Mouse (Mus musculus) spleen, embryonic (tissue): ENCODE data around the gene Dnajc19.
"Not testable (repeated sequence)": the region's sequence is repeated elsewhere in the genome, so short reads cannot be mapped to it uniquely, and the experiment has no call there.

ENCODE experiments used
- CTCF ChIA-PET: fragments of 350-600 bp; sonication (Branson Sonifier 250); formaldehyde crosslinking; loops from one replicate; lab custom pipeline; 2022; lab: Charles Lee

Dnajc19 gene

DNA sequence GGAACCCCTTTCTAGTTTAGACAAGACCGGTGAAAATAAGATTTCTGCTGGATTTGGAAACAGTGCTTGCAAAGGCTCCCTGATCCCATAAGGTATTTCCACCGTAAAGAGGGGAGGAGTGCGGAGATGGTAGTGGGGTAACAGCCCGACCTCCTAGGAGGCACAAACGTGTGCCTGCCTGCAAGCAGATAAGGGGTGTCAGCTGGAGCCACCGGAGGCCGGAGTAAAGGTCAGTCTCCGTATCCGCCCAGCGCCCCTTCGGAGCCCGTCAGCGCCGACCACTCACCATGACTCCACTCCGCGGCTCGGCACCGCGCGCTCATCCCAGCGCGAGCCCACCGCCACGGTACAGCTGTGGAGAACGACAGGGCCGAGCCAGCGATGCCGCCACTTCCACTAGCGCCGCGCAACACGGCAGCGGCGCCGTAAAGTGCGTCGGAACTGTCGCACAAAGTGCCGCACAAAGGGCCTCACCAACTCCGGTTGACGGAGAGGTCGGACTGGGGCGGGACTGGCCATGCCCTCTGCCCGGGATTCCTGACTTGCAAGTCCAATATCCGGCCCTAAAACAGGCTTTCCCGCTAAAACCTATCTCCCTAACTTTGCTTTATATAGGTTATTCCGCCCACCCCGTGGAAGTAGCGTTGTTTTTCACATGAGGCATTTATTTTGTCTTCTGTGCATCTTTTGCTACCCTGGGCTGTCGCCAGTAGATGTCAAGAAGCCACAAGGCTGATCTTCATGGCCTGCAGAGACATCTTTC lies at the start of gene Dnajc19:
Gene Dnajc19, minus strand, starts transcription at position 422 of the 763 bp plus-strand sequence.
- CTCF ChIA-PET = no interaction called here

DNA sequence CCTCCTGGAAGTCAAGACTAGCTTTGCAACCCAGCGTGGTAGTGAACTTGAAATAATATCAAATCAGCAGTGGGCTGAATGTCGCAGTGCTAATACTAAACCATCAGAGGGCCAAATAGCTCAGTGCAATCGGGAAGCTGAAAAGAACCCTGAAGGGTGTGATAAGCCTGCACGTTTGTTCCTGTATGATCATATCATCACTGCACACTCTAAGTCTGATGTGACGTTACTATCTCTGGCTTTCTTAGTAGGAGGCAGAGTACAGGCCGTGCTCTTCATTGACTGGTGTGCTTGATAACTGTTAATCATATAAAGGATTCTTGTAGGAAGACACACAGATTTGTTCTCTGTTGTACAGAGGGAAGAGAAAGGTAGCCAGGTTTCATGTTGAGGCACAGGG lies 48.8 kb upstream of the Dnajc19 start:
- CTCF ChIA-PET = no interaction called here

DNA sequence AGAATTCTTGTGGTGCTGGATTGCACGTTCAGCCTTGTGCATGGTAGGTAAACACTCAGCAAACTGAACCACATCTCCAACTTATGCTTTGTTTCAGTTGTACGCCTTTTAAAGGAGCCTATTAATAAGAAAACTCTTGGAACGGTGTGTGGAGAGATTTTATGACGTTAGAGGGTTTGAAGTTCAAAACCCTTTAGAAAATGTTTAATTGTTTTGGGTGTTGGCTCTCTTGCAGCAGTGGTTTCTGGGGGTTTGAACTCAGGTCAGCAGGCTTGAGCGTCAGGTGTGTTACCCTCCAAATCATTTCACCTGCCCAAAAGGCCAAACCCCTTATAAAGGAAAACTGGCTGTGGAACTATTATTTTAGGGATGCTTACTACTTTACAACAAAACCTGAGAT lies 40.2 kb upstream of the Dnajc19 start:
- CTCF ChIA-PET = no interaction called here

DNA sequence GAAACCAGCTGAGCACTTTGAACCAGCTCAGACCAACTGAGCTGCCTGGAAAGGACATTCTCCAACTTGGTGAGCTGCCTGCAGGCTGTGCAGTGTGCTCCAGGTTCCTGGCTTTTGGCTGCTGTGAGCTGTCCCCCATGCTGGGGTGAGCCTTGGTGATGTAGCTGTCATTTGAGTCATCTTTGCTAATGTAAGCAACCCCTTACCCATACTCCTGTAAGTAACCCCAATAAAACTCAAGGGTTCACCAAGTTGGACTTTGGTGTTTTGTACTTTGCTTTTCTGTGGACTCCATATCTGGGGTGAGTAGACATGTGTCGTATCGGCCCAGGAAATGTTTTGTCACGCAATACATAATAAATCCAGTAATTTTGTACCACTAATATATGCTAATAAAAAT lies 39.7 kb upstream of the Dnajc19 start:
- CTCF ChIA-PET = no interaction called here

DNA sequence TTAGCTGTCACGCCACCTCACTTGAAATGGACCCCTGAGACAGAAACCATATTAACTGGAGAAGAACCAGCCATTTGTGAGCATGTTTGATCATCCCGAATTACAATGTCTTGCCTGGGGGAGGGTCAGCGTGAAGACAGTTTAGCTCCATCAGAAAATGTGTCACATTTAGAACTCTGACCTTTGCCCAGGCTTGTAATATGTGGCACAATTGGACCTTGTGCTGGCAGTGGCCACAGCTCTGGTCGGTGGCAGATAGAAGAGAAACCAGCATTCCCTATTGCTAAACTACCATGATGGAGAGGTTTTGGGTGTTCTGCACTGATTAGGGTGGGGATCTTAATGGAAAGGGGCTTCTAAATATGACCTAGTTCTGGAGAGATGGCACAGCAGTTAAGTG lies 38.7 kb upstream of the Dnajc19 start:
- CTCF ChIA-PET = no interaction called here

DNA sequence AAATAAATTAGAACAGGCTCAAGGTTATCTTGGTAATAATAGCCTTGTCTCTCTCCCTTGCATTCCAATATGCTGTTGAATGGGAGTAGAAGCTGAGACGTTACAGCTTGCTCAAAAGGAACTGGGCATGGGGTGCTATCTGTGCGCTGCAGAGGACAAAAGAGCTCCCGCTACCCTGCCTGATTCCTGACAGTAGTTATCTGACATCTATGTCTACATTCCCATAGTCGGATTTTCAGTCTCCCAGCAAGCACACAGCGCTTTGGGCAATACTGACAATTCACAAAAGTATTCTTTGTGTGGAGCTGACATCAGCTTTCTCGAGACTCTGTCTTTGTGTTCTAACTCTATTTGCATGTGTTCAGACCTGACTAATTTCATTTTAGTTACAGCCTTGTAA lies 34.7 kb upstream of the Dnajc19 start:
- CTCF ChIA-PET = no interaction called here

DNA sequence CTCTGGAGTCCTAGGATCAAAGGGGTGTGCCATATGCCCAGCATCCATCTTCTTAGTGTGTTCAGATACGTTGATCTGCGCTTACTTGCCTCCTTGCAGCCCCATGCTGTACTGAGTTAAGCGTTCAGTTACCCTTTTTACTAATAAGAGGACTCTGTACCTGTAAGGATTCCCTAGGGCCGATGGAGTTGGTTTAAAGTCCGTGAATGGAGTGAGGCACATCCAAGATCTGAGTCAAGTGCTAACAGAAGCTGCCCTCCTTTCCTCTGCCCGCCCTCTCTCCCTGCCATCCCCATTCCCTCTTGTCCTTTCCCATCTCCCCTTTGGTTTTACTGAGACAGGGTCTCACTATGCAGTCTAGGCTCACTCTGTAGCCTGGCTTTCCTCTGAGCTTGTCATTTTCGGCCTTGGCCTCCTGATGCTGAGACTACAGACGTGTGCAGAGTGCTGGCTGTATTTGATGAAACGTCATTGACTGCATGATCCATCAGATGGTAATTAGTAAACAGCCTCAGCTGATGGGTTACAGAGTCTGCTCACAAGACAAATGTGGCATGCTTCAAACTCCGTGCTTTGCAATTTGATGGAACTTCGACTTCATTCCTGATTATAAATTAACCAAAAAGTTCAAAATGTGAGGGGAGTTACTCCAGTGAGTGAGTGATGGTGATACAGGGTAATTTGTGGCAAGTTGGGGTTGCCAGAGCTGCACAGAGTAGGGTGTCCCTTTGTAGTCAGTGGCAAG lies 31.0 kb upstream of the Dnajc19 start:
- CTCF ChIA-PET = no interaction called here

DNA sequence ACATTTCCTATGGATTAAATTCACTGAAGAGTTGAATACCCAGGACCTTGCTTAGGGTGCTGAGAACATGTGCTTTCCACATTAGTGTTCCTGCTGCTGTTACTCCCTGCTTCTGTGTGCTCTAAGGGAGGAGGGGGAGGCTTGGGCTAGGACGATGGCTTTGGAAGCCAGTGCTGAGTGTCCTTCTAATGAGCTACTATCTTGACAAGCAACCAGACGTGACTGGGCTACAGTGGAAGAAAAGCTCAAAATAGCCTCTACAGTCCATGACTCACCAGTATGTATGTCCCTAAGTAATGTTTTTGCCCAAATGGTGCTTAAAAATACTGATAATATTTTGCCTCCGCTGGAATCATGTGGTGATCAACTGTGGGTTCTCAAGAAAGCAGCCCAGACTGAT lies 26.5 kb upstream of the Dnajc19 start:
- CTCF ChIA-PET = no interaction called here

DNA sequence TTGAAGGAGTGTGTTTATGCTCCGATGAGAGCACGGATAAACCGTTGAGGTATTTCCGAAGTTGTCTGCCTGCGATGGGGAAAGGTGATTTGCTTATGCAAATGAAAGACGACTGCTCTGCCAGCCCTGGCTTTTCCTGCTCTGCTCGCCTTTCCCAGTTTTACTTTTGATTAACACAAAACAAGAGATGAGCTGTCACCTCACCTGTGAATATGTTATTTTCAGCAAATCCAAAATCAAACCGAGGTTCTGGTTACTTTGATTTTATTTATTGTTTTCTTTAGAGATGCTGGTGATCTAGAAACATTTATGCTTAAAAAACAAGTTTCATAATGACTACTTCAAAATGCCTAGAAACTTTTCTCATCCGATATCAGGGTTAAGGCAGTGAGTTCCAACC lies 25.3 kb upstream of the Dnajc19 start:
- CTCF ChIA-PET = no interaction called here

DNA sequence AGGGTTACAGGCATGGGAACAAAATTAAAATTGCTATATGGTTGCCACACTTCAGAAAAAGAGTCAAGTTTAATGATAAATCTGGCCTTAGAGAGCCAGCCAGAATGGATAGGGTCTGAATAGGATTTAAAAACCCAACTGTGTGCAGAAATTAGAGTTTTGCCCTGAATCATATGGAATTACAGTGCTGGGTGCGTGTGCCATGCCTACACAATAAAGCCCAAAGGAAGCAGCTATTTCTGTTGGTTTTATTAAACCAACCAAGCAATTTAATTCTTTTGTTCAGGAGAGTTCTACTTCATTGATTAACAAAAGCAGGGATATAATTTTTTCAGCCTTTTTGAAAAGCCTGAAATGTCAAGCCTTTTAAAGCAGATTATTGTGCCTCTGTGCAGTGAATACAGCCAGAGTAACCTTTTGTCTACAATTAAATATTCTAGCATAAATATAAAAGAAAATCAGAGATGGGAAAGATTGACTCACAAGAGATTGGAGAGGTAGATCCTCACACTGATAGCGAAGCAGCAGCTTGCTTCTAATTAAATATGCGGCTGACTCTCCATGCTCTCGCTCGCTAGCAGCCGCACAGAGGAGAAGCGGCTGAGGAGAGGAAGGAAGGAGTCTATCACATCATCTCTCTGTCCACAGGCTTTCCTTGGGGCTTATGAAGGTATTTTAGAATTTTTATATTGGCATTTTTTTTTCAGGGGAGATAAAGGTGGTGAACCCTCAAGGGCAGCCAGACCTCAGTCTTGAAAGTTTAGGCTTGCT lies 23.0 kb upstream of the Dnajc19 start:
- CTCF ChIA-PET = no interaction called here

DNA sequence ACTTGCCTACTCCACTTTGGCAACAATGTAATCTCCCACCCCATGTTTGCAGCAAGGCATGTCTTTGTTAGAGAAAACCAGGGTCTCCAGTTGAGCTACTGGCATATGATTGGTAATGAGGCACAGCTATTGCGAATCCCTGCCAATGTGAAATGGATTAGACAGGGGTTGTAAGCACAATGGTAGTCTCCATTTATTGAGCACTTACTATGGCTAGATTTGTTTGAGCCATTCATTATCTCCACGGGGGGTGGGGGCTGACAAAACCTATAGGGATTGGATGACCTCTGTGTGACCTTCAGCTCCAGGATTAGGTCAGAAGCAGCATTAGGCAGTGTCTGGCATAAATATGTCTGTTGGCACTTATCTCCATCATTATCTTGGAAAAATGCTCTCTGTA lies 21.8 kb upstream of the Dnajc19 start:
- CTCF ChIA-PET = no interaction called here

DNA sequence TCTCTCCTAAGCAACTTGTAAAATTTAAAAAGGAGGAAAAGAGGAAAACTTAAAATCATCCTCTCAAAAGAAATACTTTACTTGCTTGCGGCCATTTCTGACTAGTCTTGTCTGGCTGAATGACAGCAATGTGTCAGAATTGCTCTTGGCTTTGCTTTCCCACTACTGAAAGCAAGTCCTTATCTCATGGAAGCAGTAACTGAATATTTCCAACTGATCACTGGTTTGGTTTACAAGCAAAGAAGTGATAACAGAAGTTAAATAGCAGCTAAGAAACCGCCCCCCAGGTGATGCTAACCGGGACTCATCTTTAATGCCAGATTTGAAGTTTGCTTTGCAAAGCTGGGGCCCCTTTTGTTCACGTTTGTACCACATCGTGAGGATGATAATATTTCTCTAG lies 2.5 kb upstream of the Dnajc19 start:
- CTCF ChIA-PET = no interaction called here

DNA sequence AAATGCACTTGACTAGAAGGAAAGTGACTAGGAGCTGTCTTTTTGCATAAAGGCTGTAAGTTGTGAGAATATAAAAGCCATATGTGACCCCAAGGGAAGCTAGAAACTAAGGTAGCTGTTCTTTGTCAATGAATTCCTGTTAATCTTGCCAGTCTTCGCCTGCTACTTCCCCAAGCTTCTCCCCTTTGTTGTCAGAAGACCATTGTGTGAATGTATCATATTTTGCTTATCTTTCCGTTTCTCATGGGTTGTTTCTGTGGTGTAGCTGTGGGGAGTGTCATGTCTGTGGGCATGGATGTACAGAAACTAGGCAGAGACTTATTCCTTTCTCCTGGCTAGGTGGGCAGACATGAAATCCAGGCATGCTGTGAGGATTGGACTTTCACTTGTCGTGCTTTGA lies 808 bp upstream of the Dnajc19 start:
- CTCF ChIA-PET = no interaction called here

DNA sequence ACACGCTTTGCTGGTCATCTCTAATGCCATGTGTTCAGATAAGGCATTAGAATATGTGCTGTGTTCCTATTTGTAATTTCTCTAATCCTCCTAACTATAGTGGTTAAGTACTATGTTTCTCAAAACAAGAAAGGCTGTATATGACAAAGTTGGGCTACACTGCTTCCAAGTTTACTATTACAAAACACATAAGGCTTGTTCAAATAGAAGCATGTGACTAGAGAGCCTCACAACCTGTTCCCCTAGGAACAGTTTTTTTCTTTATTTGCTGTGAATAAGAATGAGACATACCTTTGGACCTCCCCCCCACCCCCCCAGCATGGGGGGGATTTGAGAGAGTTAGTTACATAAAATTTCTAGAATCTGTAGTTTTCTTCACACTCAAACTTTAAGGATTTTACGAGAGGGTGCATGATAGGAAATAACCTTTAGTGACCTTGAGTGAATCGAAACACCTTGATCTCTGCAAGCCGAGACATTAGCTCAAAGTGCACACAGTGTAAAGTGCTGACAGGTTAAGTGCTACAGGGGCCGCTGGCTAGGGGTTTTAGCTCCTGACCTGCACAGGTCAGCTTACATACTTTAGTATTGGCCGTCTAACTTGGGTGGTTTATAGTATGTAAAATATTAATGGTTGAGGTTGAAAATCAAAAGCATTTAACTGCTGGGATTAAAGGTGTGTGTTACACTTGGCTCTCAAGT lies 4.9 kb downstream of the Dnajc19 start:
- CTCF ChIA-PET = no interaction called here

DNA sequence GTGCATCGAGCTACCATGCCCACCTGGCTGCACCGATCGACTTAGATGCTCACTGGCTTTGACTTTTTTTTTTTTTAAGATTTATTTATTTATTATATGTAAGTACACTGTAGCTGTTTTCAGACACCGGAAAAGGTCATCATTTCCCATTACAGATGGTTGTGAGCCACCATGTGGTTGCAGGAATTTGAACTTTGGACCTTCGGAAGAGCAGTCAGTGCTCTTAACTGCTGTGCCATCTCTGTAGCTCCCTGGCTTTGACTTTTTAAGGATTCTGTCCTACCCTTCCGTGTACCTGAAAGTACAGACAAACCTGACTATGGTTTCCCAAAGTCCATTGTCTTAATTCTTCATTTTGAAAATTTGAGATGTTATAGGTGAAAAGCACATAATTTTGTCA lies 8.4 kb downstream of the Dnajc19 start:
- CTCF ChIA-PET = no interaction called here

DNA sequence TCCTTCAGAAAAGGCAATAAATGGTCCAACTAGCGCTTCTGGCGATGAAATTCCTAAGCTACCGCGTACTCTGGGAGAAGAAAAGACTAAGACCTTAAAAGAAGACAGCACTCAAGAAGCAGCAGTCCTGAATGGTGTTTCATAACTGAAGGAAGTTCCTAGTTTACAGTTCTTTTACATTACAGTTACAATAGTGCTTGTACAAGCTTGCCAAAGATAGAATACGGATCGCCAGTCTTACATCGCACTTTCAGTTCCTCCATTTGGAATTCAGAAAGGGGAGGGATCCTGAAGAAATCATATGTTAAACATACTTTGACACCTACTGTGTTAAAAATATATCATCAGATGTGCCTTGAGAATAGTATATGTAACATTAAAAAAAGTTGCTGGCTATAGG lies 12.2 kb downstream of the Dnajc19 start:
- CTCF ChIA-PET = not testable (repeated sequence)

DNA sequence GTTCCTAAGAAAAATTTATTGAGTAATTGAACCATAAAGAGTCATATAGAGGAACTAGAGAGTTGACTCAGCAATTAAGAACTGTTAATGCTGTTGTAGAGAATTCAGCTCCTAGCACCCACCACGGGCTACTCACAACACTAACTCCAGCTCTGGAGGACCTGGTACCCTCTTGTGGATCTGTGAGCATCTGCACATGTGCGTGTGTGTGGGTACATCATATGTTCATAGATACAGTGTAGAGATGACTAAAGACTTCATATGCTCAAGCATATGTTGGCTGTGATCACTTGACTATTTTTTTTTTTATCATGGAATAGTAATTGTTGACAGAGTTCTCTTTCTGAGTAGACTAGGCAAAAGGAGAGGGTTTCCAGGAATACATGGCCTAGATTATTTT lies 18.8 kb downstream of the Dnajc19 start:
- CTCF ChIA-PET = no interaction called here

DNA sequence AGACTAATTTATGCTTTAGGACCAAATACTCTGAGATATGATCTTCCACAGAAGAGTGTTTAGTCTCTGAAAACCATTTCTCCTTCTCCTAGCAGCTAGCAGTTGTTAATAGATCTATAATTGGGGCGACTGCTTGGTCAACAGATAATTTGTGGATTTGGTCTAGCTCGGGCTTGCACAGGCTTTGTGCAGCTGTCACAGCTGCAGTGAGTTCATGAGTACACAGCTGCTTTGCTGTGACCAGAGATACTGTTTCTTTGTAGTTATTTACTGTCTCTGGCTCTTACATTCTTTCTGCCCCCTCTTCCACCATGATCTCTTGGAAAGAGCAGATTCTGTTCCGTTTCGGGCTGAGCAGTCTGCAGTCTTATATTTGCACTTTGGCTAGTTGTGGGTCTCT lies 39.1 kb downstream of the Dnajc19 start:
- CTCF ChIA-PET = no interaction called here

DNA sequence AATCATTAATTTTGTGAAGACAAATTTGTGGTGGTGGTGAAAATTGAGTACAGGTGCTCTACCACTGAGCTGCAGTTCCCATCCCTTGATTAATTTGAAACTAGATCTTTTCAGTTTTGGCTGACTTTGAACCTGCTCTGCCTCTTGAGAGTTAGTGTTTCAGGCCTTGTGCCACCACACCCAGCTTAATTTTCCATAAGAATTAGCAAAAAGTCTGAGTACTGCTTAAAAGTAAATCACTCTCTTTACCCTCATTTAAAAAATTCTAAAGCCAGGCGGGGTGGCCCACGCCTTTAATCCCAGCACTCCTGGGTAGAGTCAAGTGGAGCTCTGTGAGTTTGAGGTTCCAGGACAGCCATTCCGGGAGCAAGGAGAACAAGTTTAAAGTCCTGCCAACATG lies 45.4 kb downstream of the Dnajc19 start:
- CTCF ChIA-PET = no interaction called here

DNA sequence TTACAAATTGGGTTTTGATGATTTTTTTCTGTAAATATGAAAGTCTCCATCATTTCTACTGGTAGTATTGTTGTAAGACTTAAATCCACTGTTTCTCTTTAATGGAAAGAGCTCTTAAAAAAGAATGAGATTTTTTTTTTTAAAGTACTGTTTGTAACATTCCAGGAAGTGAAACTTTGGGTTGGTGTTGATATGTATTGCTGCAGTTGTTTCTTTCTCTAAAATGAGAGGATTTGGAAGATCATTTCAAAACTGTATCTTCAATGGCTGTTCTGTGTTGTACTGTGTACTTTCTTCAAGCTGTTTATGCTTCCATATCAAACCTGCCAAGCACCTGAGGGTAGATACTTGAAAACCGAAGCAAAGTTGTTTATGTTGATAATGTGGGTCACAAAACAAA lies 46.3 kb downstream of the Dnajc19 start:
- CTCF ChIA-PET = no interaction called here

DNA sequence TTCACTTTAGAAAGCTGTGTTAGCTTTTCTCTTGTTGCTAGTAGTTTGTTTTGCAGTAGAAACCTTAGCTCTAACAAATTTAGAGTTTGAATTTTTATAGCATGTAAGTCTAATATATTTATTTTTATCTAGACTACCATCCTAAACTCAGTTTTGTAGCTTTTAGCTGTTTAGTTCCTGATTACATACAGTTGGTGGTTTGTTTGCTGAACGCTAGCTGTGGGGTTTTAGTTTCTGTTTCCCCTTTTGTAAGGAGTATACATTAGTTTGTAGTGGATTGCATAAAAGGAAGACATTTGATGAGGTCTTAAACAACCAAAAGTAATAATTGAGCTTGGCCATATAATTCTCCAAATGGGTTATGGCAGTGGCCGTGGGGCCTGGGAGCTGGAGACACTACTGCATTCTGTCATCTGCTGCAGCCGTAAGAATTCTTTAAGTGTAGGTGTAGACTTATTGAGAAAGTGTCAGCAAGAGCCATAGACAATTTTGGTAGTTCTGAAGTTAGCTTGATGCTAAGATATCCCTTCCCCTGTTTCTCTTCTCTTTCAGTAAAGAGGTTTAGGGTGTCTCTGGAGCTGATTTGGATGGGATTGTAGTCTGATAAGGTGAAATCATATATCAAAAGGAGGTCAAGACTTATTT lies 47.3 kb downstream of the Dnajc19 start:
- CTCF ChIA-PET = no interaction called here

DNA sequence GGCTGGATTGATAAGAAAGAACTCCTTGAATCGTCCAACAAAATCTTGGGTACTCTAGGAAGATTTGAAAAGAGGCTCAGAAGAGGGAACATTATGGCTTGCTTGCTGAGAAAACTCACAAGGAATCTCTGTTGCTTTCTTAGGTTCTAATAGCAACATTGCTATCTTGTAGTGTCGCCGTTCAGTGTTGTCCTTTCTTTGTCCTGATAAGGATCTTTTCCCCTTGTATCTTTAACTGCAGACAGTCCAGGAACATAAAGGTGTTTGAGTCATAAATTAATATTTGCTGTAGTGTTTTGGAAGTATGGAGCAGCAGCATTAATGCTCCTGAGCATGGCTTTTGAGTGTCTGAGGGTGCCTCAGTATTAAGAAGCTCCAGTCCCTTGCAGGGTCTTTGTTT lies 50.5 kb downstream of the Dnajc19 start:
- CTCF ChIA-PET = no interaction called here
